Mouse (Mus musculus) lung, embryonic 14.5 days (tissue): ENCODE results near the gene Slc3a2. TPM values are rescaled to one million over a fixed set of nuclear protein-coding genes. Genes with fewer than 3 reads are reported as not detected.

Source experiments
- ATAC-seq: fragments of 200-750 bp; cut with Nextera tagmentation; 2 replicates; pipeline ENCODE4 v1.8.0; 2017; ENCODE audit warnings: mild to moderate bottlenecking, moderate TSS enrichment, moderate library complexity; ENCODE audit not compliant: insufficient read depth
- DNase-seq: peaks from one replicate; pipeline ENCODE4 v3.0.0-alpha.2; 2015
- H3K27ac ChIP-seq: fragments of 300-500 bp; sonication (generic); 2 replicates; pipeline ENCODE4 v1.5.1; 2014; ENCODE audit warnings: low read depth, mild to moderate bottlenecking, moderate library complexity
- H3K27me3 ChIP-seq: fragments of 300-500 bp; sonication (generic); 2 replicates; pipeline ENCODE4 v1.6.1; 2014; ENCODE audit warnings: low read length, control low read depth; ENCODE audit not compliant: insufficient read depth
- H3K36me3 ChIP-seq: fragments of 300-500 bp; sonication (generic); 2 replicates; pipeline ENCODE4 v1.6.1; 2014; ENCODE audit warnings: control low read depth; ENCODE audit not compliant: insufficient read depth
- H3K4me1 ChIP-seq: fragments of 300-500 bp; sonication (generic); 2 replicates; pipeline ENCODE4 v1.6.1; 2014; ENCODE audit warnings: antibody characterized with exemption, control low read depth; ENCODE audit not compliant: insufficient read depth
- H3K4me2 ChIP-seq: fragments of 300-500 bp; sonication (generic); 2 replicates; pipeline ENCODE4 v1.6.1; 2014; ENCODE audit warnings: mild to moderate bottlenecking
- H3K4me3 ChIP-seq: fragments of 300-500 bp; sonication (generic); 2 replicates; pipeline ENCODE4 v1.5.1; 2014; ENCODE audit warnings: low read depth, low read length
- H3K9ac ChIP-seq: fragments of 300-500 bp; sonication (generic); 2 replicates; pipeline ENCODE4 v1.6.1; 2014
- H3K9me3 ChIP-seq: fragments of 300-500 bp; sonication (generic); 2 replicates; pipeline ENCODE4 v1.6.1; 2016; ENCODE audit warnings: low read depth, low read length, control low read depth
- CTCF ChIP-seq: IDR thresholded peaks from 2 replicates; pipeline ENCODE4 v1.5.1; 2016; ENCODE audit warnings: antibody characterized with exemption, low read depth
- WGBS: fragments of 180-500 bp; shearing (Covaris S2); extraction: QIAGEN DNeasy Blood & Tissue Kit; methylation state at CpG from one replicate; pipeline ENCODE4 v1.1.7; 2014; 5-methylcytosine and 5-hydroxymethylcytosine counted together
- polyA plus RNA-seq: library from polyadenylated mRNA; unstranded; fragments of >200 nt; fragmentation: Nextera tagmentation; extraction: Ambion mirVana; gene quantifications from 2 replicates; pipeline ENCODE4 v1.2.1, GENCODE M21; 2014

Gene Slc3a2
- polyA plus RNA-seq, 1 experiment from 2014 or later = 89.1 TPM

GRCm38 (mm10) chr19:8679031-8679779, 44.0 kb downstream of the Slc3a2 start:
- Histone ChIP-seq H3K36me3 (no peaks in the 10 kb centered on the region), H3K9me3 (no peaks in the 10 kb centered on the region), H3K4me3 (no peak overlapping the region), H3K27me3 (no peaks in the 10 kb centered on the region), H3K4me1 (0 out of 2 replicates have a peak, but pooled peaks cover 4% of the 10 kb centered on the region), H3K9ac (peak overlapping the region; percentile 26; the same call in 1 of the 2 replicates), H3K27ac (peak overlapping the region; percentile 79), H3K4me2 (peak overlapping the region; percentile 40)
- 19% methylated on average over 18 of the region's 18 CpGs for WGBS
- ATAC-seq = peak; percentile 64
- peak; percentile 72 for DNase-seq
- TF ChIP-seq CTCF = peak; percentile 43

GRCm38 (mm10) chr19:8673336-8674063, 49.7 kb downstream of the Slc3a2 start:
- Histone ChIP-seq H3K4me1 (no peaks in the 10 kb centered on the region), H3K27ac (no peak overlapping the region), H3K36me3 (no peaks in the 10 kb centered on the region), H3K4me2 (no peak overlapping the region), H3K27me3 (no peaks in the 10 kb centered on the region), H3K4me3 (no peak overlapping the region), H3K9me3 (no peaks in the 10 kb centered on the region), H3K9ac (no peak overlapping the region)
- WGBS = 33% methylated on average over 9 of the region's 9 CpGs
- no peak for TF ChIP-seq CTCF
- ATAC-seq (no peak), DNase-seq (no peak)

- WGBS = 78% methylated on average over 3 of the region's 3 CpGs
- H3K9ac ChIP-seq = no peak overlapping the region
- TF ChIP-seq CTCF = no peak
- no peak overlapping the region for H3K4me2 ChIP-seq
- H3K4me3 ChIP-seq = no peak overlapping the region
- no peaks in the 10 kb centered on the region for H3K36me3 ChIP-seq
- H3K9me3 ChIP-seq = no peaks in the 10 kb centered on the region
- no peaks in the 10 kb centered on the region for H3K27me3 ChIP-seq
- no peak for DNase-seq
- no peak for ATAC-seq
- no peaks in the 10 kb centered on the region for H3K4me1 ChIP-seq
- H3K27ac ChIP-seq = no peak overlapping the region
These were observed 50.3 kb downstream of the Slc3a2 start for GRCm38 (mm10) chr19:8672859-8673258.

- Histone ChIP-seq H3K36me3 (no peaks in the 10 kb centered on the region), H3K9me3 (no peaks in the 10 kb centered on the region), H3K9ac (no peak overlapping the region), H3K27ac (no peak overlapping the region), H3K4me3 (no peak overlapping the region), H3K27me3 (no peaks in the 10 kb centered on the region), H3K4me1 (no peaks in the 10 kb centered on the region), H3K4me2 (no peak overlapping the region)
- no peak for TF ChIP-seq CTCF
- no peak for ATAC-seq
- WGBS = 59% methylated on average over 5 of the region's 5 CpGs
- no peak for DNase-seq
These were observed 57.4 kb downstream of the Slc3a2 start for GRCm38 (mm10) chr19:8665746-8666145.

GRCm38 (mm10) chr19:8664859-8665258, 58.3 kb downstream of the Slc3a2 start:
- Histone ChIP-seq H3K4me2 (no peak overlapping the region), H3K27ac (no peak overlapping the region), H3K27me3 (no peaks in the 10 kb centered on the region), H3K9ac (no peak overlapping the region), H3K9me3 (no peaks in the 10 kb centered on the region), H3K36me3 (no peaks in the 10 kb centered on the region), H3K4me3 (no peak overlapping the region), H3K4me1 (no peaks in the 10 kb centered on the region)
- TF ChIP-seq CTCF = no peak
- no peak for DNase-seq
- 86% methylated on average over 3 of the region's 3 CpGs for WGBS
- ATAC-seq = no peak

- Histone ChIP-seq H3K4me3 (no peak overlapping the region), H3K4me1 (no peaks in the 10 kb centered on the region), H3K9ac (no peak overlapping the region), H3K36me3 (no peaks in the 10 kb centered on the region), H3K4me2 (no peak overlapping the region), H3K27ac (no peak overlapping the region), H3K9me3 (no peaks in the 10 kb centered on the region), H3K27me3 (no peaks in the 10 kb centered on the region)
- 36% methylated on average over 10 of the region's 10 CpGs for WGBS
- no peak for TF ChIP-seq CTCF
- no peak for ATAC-seq
- no peak for DNase-seq
These were observed 59.2 kb downstream of the Slc3a2 start for GRCm38 (mm10) chr19:8663911-8664421.

- DNase-seq = no peak
- Histone ChIP-seq H3K4me1 (no peaks in the 10 kb centered on the region), H3K27me3 (no peaks in the 10 kb centered on the region), H3K36me3 (no peaks in the 10 kb centered on the region), H3K9ac (no peak within 1 kb of the TSS), H3K4me3 (0 out of 2 replicates have a peak within 1 kb of the TSS, but pooled peaks have one; percentile 43), H3K27ac (no peak within 1 kb of the TSS), H3K4me2 (peak within 1 kb of the TSS; percentile 94), H3K9me3 (no peaks in the 10 kb centered on the region)
- WGBS = 65% methylated on average over 9 of the region's 9 CpGs
- 0 out of 2 replicates have a peak, but pooled peaks have one; percentile 25 for ATAC-seq
- no peak for TF ChIP-seq CTCF
These were observed 59.8 kb downstream of the Slc3a2 start, which contains the start of gene Chrm1 for GRCm38 (mm10) chr19:8663360-8663839. TSS of gene Chrm1 (plus strand) at chr19:8663789.
